Mouse (Mus musculus): ENCODE measurements around the gene Ankrd52. TPM values are rescaled to one million over a fixed set of nuclear protein-coding genes. Genes with fewer than 3 reads are reported as not detected.
A peak's percentile ranks its signal among the peaks of the same experiment; 100 is the strongest.

The Ankrd52 gene
- total and polyA plus RNA-seq, 3 experiments: 29.2 to 47.5 (median 41.8) TPM

DNA sequence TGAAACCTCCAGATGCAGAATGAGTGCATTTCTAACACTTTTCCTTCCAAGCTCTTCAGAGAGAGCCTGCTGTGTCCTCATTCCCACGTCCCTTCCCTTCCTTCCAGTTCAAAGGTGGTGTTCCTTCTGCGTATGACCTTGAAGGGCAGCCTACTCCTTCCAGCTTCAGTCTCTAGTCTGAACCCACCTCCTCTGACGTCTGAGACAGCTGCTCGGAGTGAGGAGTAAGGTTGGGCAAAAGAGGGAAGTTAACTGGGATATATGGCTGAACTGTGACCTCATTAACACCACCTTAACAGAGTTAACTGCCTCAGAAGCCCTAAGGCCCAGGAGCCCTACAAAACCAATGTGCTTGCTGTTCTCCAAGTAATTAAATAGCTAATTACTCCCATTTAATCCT is 6.3 kb upstream of the Ankrd52 start:
- no peak overlapping the region for H3K4me3 ChIP-seq
- H3K27ac ChIP-seq: no peak overlapping the region
- TF ChIP-seq EP300 (IDR thresholded peaks at IDR 0.05; ENCODE audit: insufficient read depth, low read depth, low read length) (no peak), POLR2A (IDR thresholded peaks at IDR 0.05; ENCODE audit: insufficient read depth, low read depth, low read length) (no peak), CTCF (IDR thresholded peaks at IDR 0.05) (no peak)
- intact Hi-C loops (cut with DNase I): no loop called here
- peaks cover 8% of the 10 kb centered on the region for H3K4me1 ChIP-seq (ENCODE audit: control insufficient read depth, insufficient read depth, low read length)
- H3K9ac ChIP-seq (ENCODE audit: low read depth, low read length): no peak overlapping the region
- H3K79me2 ChIP-seq (replicated peaks; ENCODE audit: control insufficient read depth, insufficient read depth, low read length): no peaks in the 10 kb centered on the region
- DNase-seq: no peak
- no peaks in the 10 kb centered on the region for H3K27me3 ChIP-seq (ENCODE audit: control insufficient read depth, insufficient read depth, low read length)
- peaks cover 8% of the 10 kb centered on the region for H3K36me3 ChIP-seq (ENCODE audit: control insufficient read depth, insufficient read depth, low read length)
- 63% methylated on average over 4 of the region's 4 CpGs for WGBS

DNA sequence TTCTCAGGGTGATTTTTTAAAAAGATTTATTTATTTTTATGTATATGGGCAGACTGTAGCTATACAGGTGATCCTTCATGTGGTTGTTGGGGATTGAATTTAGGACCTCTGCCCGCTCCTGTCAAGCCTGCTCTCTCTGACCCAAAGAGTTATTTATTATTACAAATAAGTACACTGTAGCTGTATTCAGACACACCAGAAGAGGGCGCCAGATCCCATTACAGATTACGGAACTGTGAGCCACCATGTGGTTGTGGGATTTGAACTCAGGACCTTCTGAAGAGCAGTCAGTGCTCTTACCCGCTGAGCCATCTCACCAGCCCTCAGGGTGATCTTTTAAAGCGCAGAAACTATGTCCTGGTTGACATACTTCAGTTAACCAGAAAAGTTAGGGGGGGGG is 4.8 kb upstream of the Ankrd52 start:
- no peaks in the 10 kb centered on the region for H3K27me3 ChIP-seq (ENCODE audit: control insufficient read depth, insufficient read depth, low read length)
- H3K4me1 ChIP-seq (ENCODE audit: control insufficient read depth, insufficient read depth, low read length): peaks cover 10% of the 10 kb centered on the region
- intact Hi-C loops (cut with DNase I): no loop called here
- 81% methylated on average over 5 of the region's 5 CpGs for WGBS
- TF ChIP-seq CTCF (IDR thresholded peaks at IDR 0.05) (peak; percentile 40), EP300 (IDR thresholded peaks at IDR 0.05; ENCODE audit: insufficient read depth, low read depth, low read length) (no peak)
- no peak overlapping the region for H3K4me3 ChIP-seq
- no peaks in the 10 kb centered on the region for H3K79me2 ChIP-seq (replicated peaks; ENCODE audit: control insufficient read depth, insufficient read depth, low read length)
- peaks cover 5% of the 10 kb centered on the region for H3K36me3 ChIP-seq (ENCODE audit: control insufficient read depth, insufficient read depth, low read length)
- no peak for DNase-seq
- H3K9ac ChIP-seq (ENCODE audit: low read depth, low read length): no peak overlapping the region
- peak overlapping the region; percentile 89 for H3K27ac ChIP-seq

DNA sequence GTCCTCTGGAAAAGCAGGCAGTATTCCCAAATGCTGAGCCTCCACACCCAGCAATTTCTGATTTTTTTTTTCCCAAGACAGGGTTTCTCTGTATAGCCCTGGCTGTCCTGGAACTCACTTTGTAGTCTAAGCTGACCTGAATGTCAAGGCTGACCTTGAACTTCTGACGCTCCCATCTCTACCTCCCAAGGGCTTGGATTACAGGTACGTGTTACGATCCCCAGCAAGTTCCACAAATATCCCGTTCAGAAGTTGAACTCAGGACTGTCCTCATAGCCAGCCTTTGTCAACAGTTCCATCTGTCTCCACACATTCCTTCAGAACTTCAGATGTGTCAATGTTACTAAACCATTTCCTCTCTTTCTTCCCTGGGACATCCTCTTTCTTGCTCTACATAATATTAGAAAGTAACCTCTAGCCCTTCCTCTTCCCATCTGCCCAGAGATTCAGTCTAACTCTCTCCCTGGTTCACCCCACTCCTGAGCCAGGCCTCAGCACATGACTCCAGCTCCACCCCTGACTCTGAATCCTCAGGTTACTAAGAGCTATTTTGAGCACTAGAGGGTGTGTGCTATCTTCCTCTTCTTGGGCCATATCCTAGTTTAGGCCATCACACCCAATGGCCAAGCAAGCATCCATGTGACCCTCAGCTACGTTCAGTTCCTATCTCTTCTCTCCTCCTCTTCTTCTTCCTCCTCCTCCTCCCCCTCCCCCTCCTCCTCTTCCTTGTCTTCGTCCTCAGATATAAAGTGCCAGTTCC is 3.7 kb upstream of the Ankrd52 start:
- no peaks in the 10 kb centered on the region for H3K79me2 ChIP-seq (replicated peaks; ENCODE audit: control insufficient read depth, insufficient read depth, low read length)
- TF ChIP-seq CTCF (IDR thresholded peaks at IDR 0.05) (no peak), EP300 (IDR thresholded peaks at IDR 0.05; ENCODE audit: insufficient read depth, low read depth, low read length) (peak; percentile 78), POLR2A (IDR thresholded peaks at IDR 0.05; ENCODE audit: insufficient read depth, low read depth, low read length) (peak; percentile 56)
- no peak overlapping the region for H3K4me3 ChIP-seq
- H3K36me3 ChIP-seq (ENCODE audit: control insufficient read depth, insufficient read depth, low read length): no peaks in the 10 kb centered on the region
- H3K27ac ChIP-seq: peak overlapping the region; percentile 89
- peak in 1 of 2 experiments; percentile 75 for DNase-seq
- intact Hi-C loops (cut with DNase I): no loop called here
- no peaks in the 10 kb centered on the region for H3K27me3 ChIP-seq (ENCODE audit: control insufficient read depth, insufficient read depth, low read length)
- peaks cover 11% of the 10 kb centered on the region for H3K4me1 ChIP-seq (ENCODE audit: control insufficient read depth, insufficient read depth, low read length)
- no peak overlapping the region for H3K9ac ChIP-seq (ENCODE audit: low read depth, low read length)
- WGBS: 36% methylated on average over 6 of the region's 6 CpGs

- no peaks in the 10 kb centered on the region for H3K79me2 ChIP-seq (replicated peaks; ENCODE audit: control insufficient read depth, insufficient read depth, low read length)
- 75% methylated on average over 6 of the region's 6 CpGs for WGBS
- intact Hi-C loops (cut with DNase I): no loop called here
Observed at GRCm38 (mm10) chr10:128374393-128374792, 2.5 kb upstream of the Ankrd52 start.

DNA sequence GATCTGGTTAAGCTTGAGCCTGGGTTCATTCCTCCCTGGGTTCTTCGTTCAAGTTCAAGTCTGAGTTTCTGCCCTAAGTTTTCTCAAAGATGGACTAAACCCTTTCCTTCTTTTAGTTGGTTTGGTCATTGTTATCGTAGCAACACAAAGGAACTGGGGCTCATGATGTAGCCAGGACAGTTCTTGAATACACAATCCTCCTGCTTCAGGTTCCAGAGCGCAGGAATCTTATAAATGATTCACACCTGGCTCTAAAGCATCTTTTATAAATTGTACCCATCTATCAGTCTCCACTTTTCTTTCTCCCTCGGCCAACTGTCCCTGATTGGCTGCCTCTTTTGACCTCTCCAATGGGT is 838 bp upstream of the Ankrd52 start:
- TF ChIP-seq CTCF (IDR thresholded peaks at IDR 0.05): no peak
- no peak for TF ChIP-seq EP300 (IDR thresholded peaks at IDR 0.05; ENCODE audit: insufficient read depth, low read depth, low read length)
- TF ChIP-seq POLR2A (IDR thresholded peaks at IDR 0.05; ENCODE audit: insufficient read depth, low read depth, low read length): no peak
- peaks cover 12% of the 10 kb centered on the region for H3K4me1 ChIP-seq (ENCODE audit: control insufficient read depth, insufficient read depth, low read length)
- H3K36me3 ChIP-seq (ENCODE audit: control insufficient read depth, insufficient read depth, low read length): peaks cover 6% of the 10 kb centered on the region; the same call in 1 of the 2 replicates
- intact Hi-C loops (cut with DNase I): loop anchor here (2.0 to 5.0 kb wide), 2 partner anchors 39 to 83 kb away; partner anchors contain the start of genes Cs and Smarcc2
- no peak for DNase-seq
- no peaks in the 10 kb centered on the region for H3K27me3 ChIP-seq (ENCODE audit: control insufficient read depth, insufficient read depth, low read length)
- peak overlapping the region; percentile 100 for H3K9ac ChIP-seq (ENCODE audit: low read depth, low read length)
- WGBS: 52% methylated on average over 4 of the region's 4 CpGs
- peak overlapping the region; percentile 97 for H3K27ac ChIP-seq
- no peaks in the 10 kb centered on the region for H3K79me2 ChIP-seq (replicated peaks; ENCODE audit: control insufficient read depth, insufficient read depth, low read length)
- peak overlapping the region; percentile 74 for H3K4me3 ChIP-seq

More at GRCm38 (mm10) chr10:128374393-128374792, 2.5 kb upstream of the Ankrd52 start:
- peaks cover 4% of the 10 kb centered on the region; the same call in 1 of the 2 replicates for H3K36me3 ChIP-seq (ENCODE audit: control insufficient read depth, insufficient read depth, low read length)
- H3K9ac ChIP-seq (ENCODE audit: low read depth, low read length): no peak overlapping the region
- TF ChIP-seq CTCF (IDR thresholded peaks at IDR 0.05): peak; percentile 41
- no peak for TF ChIP-seq POLR2A (IDR thresholded peaks at IDR 0.05; ENCODE audit: insufficient read depth, low read depth, low read length)
- peak overlapping the region; percentile 89; the same call in 1 of the 2 replicates for H3K27ac ChIP-seq
- H3K4me1 ChIP-seq (ENCODE audit: control insufficient read depth, insufficient read depth, low read length): peaks cover 16% of the 10 kb centered on the region
- no peak for DNase-seq
- no peaks in the 10 kb centered on the region for H3K27me3 ChIP-seq (ENCODE audit: control insufficient read depth, insufficient read depth, low read length)
- H3K4me3 ChIP-seq: no peak overlapping the region

DNA sequence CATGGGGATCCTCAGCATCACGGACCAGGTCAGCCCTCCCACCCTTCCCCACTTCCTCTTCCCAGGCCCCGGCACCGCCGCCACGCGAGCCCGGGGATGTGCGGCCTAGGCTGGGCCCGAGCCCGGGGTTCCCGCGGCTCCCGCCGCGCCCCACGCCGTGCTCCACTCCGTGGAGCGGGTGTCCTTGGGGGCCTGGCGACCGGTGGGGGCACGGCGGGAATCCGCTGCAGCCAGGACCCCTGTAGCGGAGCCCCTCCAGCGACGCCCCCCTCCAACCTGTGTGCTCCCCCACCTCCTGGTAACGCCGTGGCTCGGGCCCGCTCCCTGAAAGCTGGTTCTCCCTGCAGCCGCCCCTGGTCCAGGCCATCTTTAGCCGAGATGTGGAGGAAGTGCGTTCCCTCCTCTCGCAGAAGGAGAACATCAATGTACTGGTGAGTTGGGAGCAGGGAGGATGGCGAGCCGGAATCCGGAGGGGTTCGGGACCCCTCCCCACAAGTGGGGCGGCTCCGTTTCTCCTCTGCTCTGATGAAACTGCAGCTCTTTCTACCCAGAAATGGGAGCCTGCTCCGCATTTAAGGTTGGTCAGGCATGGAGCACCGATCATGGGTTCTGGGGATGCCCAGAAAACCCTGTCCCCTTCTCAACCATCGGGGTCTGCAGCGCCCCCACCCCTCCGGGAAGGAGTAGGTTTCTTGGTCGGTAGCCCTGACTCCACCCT is 466 bp downstream of the Ankrd52 start:
- Histone ChIP-seq H3K27ac (peak overlapping the region; percentile 90), H3K4me1 (ENCODE audit: control insufficient read depth, insufficient read depth, low read length) (peaks cover 12% of the 10 kb centered on the region), H3K27me3 (ENCODE audit: control insufficient read depth, insufficient read depth, low read length) (no peaks in the 10 kb centered on the region), H3K9ac (ENCODE audit: low read depth, low read length) (peak overlapping the region; percentile 98), H3K4me3 (peak overlapping the region; percentile 89), H3K36me3 (ENCODE audit: control insufficient read depth, insufficient read depth, low read length) (peaks cover 6% of the 10 kb centered on the region; the same call in 1 of the 2 replicates), H3K79me2 (replicated peaks; ENCODE audit: control insufficient read depth, insufficient read depth, low read length) (no peaks in the 10 kb centered on the region)
- no peak for DNase-seq
- under 1% methylated on average over 46 of the region's 47 CpGs for WGBS
- TF ChIP-seq EP300 (IDR thresholded peaks at IDR 0.05; ENCODE audit: insufficient read depth, low read depth, low read length) (no peak), CTCF (IDR thresholded peaks at IDR 0.05) (no peak), POLR2A (IDR thresholded peaks at IDR 0.05; ENCODE audit: insufficient read depth, low read depth, low read length) (no peak)
- intact Hi-C loops (cut with DNase I): loop anchor here (2.0 to 5.0 kb wide), 2 partner anchors 40 to 81 kb away; partner anchors contain the start of genes Cs and Smarcc2

Measured in heart, adult 2 months (tissue).